Mouse (Mus musculus) Muller cell, postnatal 12 days (primary cell): Measurements from ENCODE around the gene Snx30.

ENCODE experiments used
- DNase-seq: peaks from one replicate; pipeline ENCODE4 v3.0.0-alpha.2; 2015; ENCODE audit errors: inconsistent ontology term

The Snx30 gene

GRCm38 (mm10) chr4:59823470-59823869, 17.8 kb downstream of the Snx30 start:
- no peak for DNase-seq

GRCm38 (mm10) chr4:59824860-59825259, 19.2 kb downstream of the Snx30 start:
- no peak for DNase-seq

GRCm38 (mm10) chr4:59825634-59826033, 20.0 kb downstream of the Snx30 start:
- DNase-seq, result no peak

- no peak for DNase-seq
Observed at GRCm38 (mm10) chr4:59826381-59826780, 20.7 kb downstream of the Snx30 start.

GRCm38 (mm10) chr4:59829072-59829471, 23.4 kb downstream of the Snx30 start:
- DNase-seq, result no peak

- DNase-seq, result no peak
Observed at GRCm38 (mm10) chr4:59831038-59831437, 25.4 kb downstream of the Snx30 start.

- no peak for DNase-seq
Observed at GRCm38 (mm10) chr4:59832810-59833209, 27.2 kb downstream of the Snx30 start.

GRCm38 (mm10) chr4:59837659-59838058, 32.0 kb downstream of the Snx30 start:
- DNase-seq, result no peak

GRCm38 (mm10) chr4:59844460-59845244, 39.0 kb downstream of the Snx30 start:
- no peak for DNase-seq

- DNase-seq, result no peak
Observed at GRCm38 (mm10) chr4:59845245-59845637, 39.6 kb downstream of the Snx30 start.

- DNase-seq, result no peak
Observed at GRCm38 (mm10) chr4:59847447-59847846, 41.8 kb downstream of the Snx30 start.

GRCm38 (mm10) chr4:59850181-59850580, 44.5 kb downstream of the Snx30 start:
- peak; percentile 82 for DNase-seq

GRCm38 (mm10) chr4:59850886-59851623, 45.4 kb downstream of the Snx30 start:
- no peak for DNase-seq

- DNase-seq, result no peak
Observed at GRCm38 (mm10) chr4:59853155-59853554, 47.5 kb downstream of the Snx30 start.

GRCm38 (mm10) chr4:59859693-59860425, 54.2 kb downstream of the Snx30 start:
- no peak for DNase-seq

GRCm38 (mm10) chr4:59860431-59860830, 54.8 kb downstream of the Snx30 start:
- no peak for DNase-seq

GRCm38 (mm10) chr4:59861871-59862270, 56.2 kb downstream of the Snx30 start:
- no peak for DNase-seq

- no peak for DNase-seq
Observed at GRCm38 (mm10) chr4:59862335-59862734, 56.7 kb downstream of the Snx30 start.

- no peak for DNase-seq
Observed at GRCm38 (mm10) chr4:59863869-59864268, 58.2 kb downstream of the Snx30 start.

GRCm38 (mm10) chr4:59868086-59868485, 62.4 kb downstream of the Snx30 start:
- DNase-seq, result no peak

GRCm38 (mm10) chr4:59869488-59870057, 63.9 kb downstream of the Snx30 start:
- DNase-seq, result peak; percentile 86

- DNase-seq, result no peak
Observed at GRCm38 (mm10) chr4:59870433-59870832, 64.8 kb downstream of the Snx30 start.
